Mouse (Mus musculus) subcutaneous adipose tissue, adult 2 months (tissue): ENCODE data around the gene Insrr. TPM values are rescaled to one million over a fixed set of nuclear protein-coding genes. Genes with fewer than 3 reads are reported as not detected.

Experiments used
- polyA plus RNA-seq: library from polyadenylated mRNA; depleted of rRNA; stranded (reverse); fragments of >200 nt; gene quantifications from 2 replicates; pipeline ENCODE4 v1.2.3, GENCODE M21; 2012; ENCODE audit warnings: low replicate concordance; rRNA removed

The Insrr gene
- 0.06 and 0.39 TPM in 2 replicates for polyA plus RNA-seq

GRCm38 (mm10) chr3:87796736-87797334 lies at the start of gene Insrr:
TSS of gene Insrr (plus strand) at chr3:87796951.

GRCm38 (mm10) chr3:87748431-87748830 lies 48.3 kb upstream of the Insrr start, which contains the start of gene Lrrc71:
TSS of gene Lrrc71 (minus strand) at chr3:87748625.

GRCm38 (mm10) chr3:87794922-87795325 lies 1.8 kb upstream of the Insrr start, which contains the start of gene Ntrk1:
TSS of gene Ntrk1 (minus strand) at chr3:87795162.

DNA sequence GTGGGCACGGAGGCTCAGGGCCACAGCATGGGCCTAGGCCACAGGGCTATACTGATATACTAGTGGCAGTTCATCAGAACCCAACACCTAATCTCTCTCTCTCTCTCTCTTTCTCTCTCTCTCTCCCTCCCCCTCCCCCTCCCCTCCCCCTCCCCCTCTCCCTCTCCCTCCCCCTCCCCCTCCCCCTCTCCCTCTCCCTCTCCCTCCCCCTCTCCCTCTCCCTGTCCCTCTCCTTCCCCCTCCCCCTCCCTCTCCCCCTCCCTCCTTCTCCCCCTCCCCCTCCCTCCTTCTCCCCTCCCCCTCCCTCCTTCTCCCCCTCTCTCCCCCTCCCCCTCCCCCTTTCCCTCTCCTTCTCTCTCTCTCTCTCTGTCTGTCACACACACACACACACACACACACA lies 27.5 kb downstream of the Insrr start, which contains the start of gene Pear1:
TSS of gene Pear1 (minus strand) at position 101 of the 400 bp plus-strand sequence.

DNA sequence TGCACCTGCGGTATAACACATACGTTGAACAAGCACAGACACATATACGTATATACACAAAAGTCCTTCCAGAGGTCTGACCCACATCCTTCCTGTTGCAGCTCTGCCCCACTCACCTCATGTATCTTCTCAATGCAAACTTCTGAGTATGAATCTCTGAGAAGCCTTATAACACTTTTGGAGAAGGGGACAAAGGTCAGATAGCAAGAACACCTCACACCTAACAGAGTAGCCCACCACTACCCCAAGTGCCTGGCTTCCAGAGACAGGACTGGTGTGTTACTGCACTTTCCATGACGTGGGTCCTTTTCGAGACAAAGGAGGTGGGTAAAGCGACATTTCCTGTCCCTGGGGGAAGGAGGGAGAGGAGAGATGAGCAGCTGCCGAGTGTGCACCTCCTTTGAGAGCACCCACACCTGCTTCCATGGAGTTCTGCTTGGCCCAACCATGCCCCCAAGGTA lies 49.9 kb downstream of the Insrr start, which contains the start of gene Sh2d2a:
TSS of gene Sh2d2a (plus strand) at position 106 of the 461 bp plus-strand sequence.

Other genes starting within 250 kb of the Insrr start
- gene Arhgef11, start 179.4 kb upstream of the Insrr start, polyA plus RNA-seq = 33.9 and 46.5 TPM in 2 replicates
- 0.59 and 0.69 TPM in 2 replicates for gene Lrrc71, start 48.3 kb upstream of the Insrr start, polyA plus RNA-seq
- gene Ntrk1, start 1.8 kb upstream of the Insrr start, polyA plus RNA-seq = 0.59 and 3.7 TPM in 2 replicates
- gene Pear1, start 27.4 kb downstream of the Insrr start, polyA plus RNA-seq = 102 and 106 TPM in 2 replicates
- gene Sh2d2a, start 49.8 kb downstream of the Insrr start, polyA plus RNA-seq = 0.92 and 3.1 TPM in 2 replicates
- gene Prcc, start 88.7 kb downstream of the Insrr start, polyA plus RNA-seq = 27.3 and 46.0 TPM in 2 replicates
- 95.2 and 115 TPM in 2 replicates for gene Hdgf, start 109.4 kb downstream of the Insrr start, polyA plus RNA-seq
- gene Mrpl24, start 122.6 kb downstream of the Insrr start, polyA plus RNA-seq = 55.5 and 56.0 TPM in 2 replicates
- 11.2 and 25.2 TPM in 2 replicates for gene Isg20l2, start 133.4 kb downstream of the Insrr start, polyA plus RNA-seq
- gene Rrnad1, start 133.8 kb downstream of the Insrr start, polyA plus RNA-seq = 25.5 and 39.3 TPM in 2 replicates
- gene Crabp2, start 151.7 kb downstream of the Insrr start, polyA plus RNA-seq = 5.0 TPM in 1 of 2 replicates, not detected in the other
- gene Nes, start 174.1 kb downstream of the Insrr start, polyA plus RNA-seq = 7.7 and 9.3 TPM in 2 replicates
- not detected in 2 replicates for gene Bcan, start 203.3 kb downstream of the Insrr start, polyA plus RNA-seq
- gene Hapln2, start 230.6 kb downstream of the Insrr start, polyA plus RNA-seq = 0.10 TPM in 1 of 2 replicates, not detected in the other
- 4.1 and 19.7 TPM in 2 replicates for gene Gpatch4, start 246.2 kb downstream of the Insrr start, polyA plus RNA-seq